27 mouse cellular contexts compared by ENCODE assay signal in genomic region chr16:46178121-46178801, GRCm38 (mm10). TPM values are rescaled to one million over a fixed set of nuclear protein-coding genes. Genes with fewer than 3 reads are reported as not detected.
"Had no signal": no experiment of that assay in that cellular context is flagged by ENCODE, and none has a peak within 500 bp of the region (broad histone marks: within the 10 kb centered on the region; RNA-seq: fewer than 3 reads in every experiment).

No protein-coding gene starts in this region.

- H3K27me3 ChIP-seq: limb, embryonic 12.5 days; limb, embryonic 15.5 days; lung, embryonic 15.5 days had no signal

- H3K27ac ChIP-seq: limb, embryonic 12.5 days; limb, embryonic 15.5 days; liver, embryonic 14.5 days; lung, embryonic 15.5 days; stomach, postnatal 0 days had no signal

- H3K4me2 ChIP-seq: limb, embryonic 12.5 days; limb, embryonic 15.5 days; liver, embryonic 11.5 days; lung, embryonic 15.5 days; midbrain, embryonic 11.5 days had no signal

- H3K36me3 ChIP-seq: limb, embryonic 12.5 days; limb, embryonic 15.5 days; lung, embryonic 15.5 days had no signal

- H3K9me3 ChIP-seq: limb, embryonic 12.5 days; limb, embryonic 15.5 days; lung, embryonic 15.5 days had no signal

- ATAC-seq: liver, postnatal 0 days had no signal

- H3K4me3 ChIP-seq: limb, embryonic 12.5 days; limb, embryonic 15.5 days; lung, embryonic 15.5 days had no signal

- H3K4me1 ChIP-seq: limb, embryonic 12.5 days; limb, embryonic 15.5 days; lung, embryonic 15.5 days had no signal

- H3K9ac ChIP-seq: limb, embryonic 12.5 days; limb, embryonic 15.5 days; liver, embryonic 14.5 days; liver, postnatal 0 days; lung, embryonic 15.5 days had no signal

- DNase-seq: kidney, adult 2 months; kidney, postnatal 10 days; kidney, postnatal 36 days; layer of hippocampus, postnatal 36 days; left cerebral cortex, postnatal 4 days; liver, postnatal 0 days; lung, postnatal 10 days; lung, postnatal 36 days; midbrain, embryonic 14.5 days; right cerebral cortex, adult 18-20 months; right cerebral cortex, postnatal 14 days; right cerebral cortex, postnatal 4 days; thymus, adult 2 months; thymus, postnatal 14 days; thymus, postnatal 4 days had no signal

RNA-seq across cellular contexts. Expression of gene Cd96, which starts 58.2 kb away (rescaled TPM):
- total RNA-seq: layer of hippocampus, postnatal 10 days; layer of hippocampus, postnatal 36 days; left cerebral cortex, adult 8-10 months; left cerebral cortex, postnatal 14 days; midbrain, postnatal 0 days had no signal
- polyA plus RNA-seq: kidney, embryonic 14.5 days; limb, embryonic 12.5 days; midbrain, embryonic 11.5 days had no signal
